Mouse (Mus musculus) inflammation-experienced regulatory T-cells, adult 16 weeks (primary cell): ENCODE results near the gene Fnip2. TPM values are rescaled to one million over a fixed set of nuclear protein-coding genes. Genes with fewer than 3 reads are reported as not detected.

Experiments used
- polyA plus RNA-seq: library from polyadenylated mRNA; unstranded; fragments of 100-300 nt; shearing (Covaris generic); gene quantifications from one replicate; pipeline ENCODE4 v1.2.1, GENCODE M21; 2017

Gene Fnip2
- polyA plus RNA-seq, result 0.26 TPM

DNA sequence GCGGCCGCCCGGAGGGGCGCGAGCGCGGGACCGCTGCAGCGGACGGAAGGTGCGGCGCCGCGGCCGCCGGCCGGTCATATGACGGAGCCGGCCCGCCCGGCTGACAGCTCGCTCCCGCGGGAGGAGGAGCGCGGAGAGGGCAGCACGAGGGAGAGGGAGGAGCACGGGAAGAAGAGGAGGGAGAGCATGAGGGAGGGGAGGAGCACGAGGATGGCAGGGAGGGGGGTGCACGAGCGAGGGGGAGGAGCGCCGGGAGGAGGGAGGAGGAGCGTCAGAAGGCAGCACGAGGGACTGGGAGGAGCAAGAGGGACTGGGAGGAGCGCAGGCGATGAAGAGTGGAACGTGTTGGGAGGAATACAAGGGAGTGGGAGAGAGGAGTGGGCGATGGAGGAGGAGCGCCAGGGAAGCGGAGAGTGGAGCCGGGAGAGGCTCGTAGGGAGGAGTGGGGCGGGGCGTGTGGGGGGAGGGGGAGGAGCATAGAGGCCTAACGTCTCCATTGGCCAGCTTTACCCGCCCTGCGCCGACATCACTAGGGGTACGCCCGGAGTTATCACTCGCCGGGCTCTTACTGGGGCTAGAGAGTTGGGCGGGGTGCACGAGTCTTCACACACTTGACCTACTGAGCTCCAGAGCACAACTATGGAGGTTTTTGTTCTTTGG is at the start of gene Fnip2:
Gene Fnip2, minus strand, starts transcription at position 94 of the 660 bp plus-strand sequence.

DNA sequence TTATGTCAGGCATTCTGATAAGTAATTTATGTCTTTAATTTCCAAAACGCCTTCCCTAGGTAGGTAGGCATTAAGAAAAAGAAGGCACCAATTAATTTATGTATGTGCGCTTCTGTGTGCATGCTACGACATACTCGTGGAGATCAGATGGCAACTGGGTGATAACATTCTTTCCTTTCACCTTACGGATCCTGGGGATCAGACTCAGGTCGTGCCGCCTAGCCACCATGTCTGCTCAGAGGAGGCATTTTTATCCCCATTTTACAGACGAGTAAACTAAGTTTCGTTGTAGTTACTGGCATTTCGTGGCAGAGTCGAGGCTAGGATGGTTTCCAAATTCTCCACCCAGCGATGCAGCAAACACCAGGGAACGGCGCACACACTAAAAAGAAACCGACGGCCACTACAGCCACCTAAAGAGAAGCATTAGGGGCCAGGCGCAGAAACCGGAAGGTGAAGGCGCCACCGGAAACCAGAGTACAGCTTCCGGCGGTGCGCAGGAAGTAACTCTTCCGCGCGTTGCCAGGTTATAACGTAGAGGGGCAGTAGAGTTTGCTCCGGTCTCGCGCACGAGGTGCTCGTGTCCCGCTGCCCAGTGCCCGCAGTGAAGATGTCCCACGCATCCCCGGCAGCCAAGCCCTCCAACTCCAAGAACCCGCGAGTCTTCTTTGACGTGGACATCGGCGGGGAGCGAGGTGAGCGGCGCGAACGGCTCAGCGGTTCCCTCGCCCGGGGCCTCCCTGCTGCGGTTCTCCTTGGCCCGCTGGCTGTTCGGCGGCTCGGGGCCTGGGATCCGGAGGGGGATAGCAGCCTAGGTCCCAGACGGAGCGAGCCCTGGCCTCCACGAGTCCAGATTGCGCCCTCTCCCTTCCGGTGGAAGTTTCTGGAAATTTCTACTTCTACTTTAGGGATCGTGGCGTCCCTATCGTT is 23.5 kb upstream of the Fnip2 start, which contains the start of gene Ppid:
Gene Ppid, plus strand, starts transcription at position 480 of the 930 bp plus-strand sequence.

Other genes with a start within 250 kb of the Fnip2 start
- gene Gm17359, start 231.1 kb downstream of the Fnip2 start, polyA plus RNA-seq, result not detected
- 132 TPM for gene Ppid, start 23.5 kb upstream of the Fnip2 start, polyA plus RNA-seq
- gene 4930579G24Rik, start 61.3 kb upstream of the Fnip2 start, polyA plus RNA-seq, result 10.1 TPM
- gene Etfdh, start 61.7 kb upstream of the Fnip2 start, polyA plus RNA-seq, result 56.2 TPM
- gene Rxfp1, start 170.1 kb upstream of the Fnip2 start, polyA plus RNA-seq, result 0.07 TPM